Mouse (Mus musculus): ENCODE measurements around the gene Frmd4b. TPM values are rescaled to one million over a fixed set of nuclear protein-coding genes. Genes with fewer than 3 reads are reported as not detected.

Frmd4b gene
- polyA plus RNA-seq, 1 experiment: 14.3 TPM

- H3K36me3 ChIP-seq (ENCODE audit: control insufficient read depth, insufficient read depth, low read length): no peaks in the 10 kb centered on the region
- H3K4me3 ChIP-seq (ENCODE audit: extremely low read depth, insufficient read depth, insufficient read length): no peak overlapping the region
- TF ChIP-seq CTCF (IDR thresholded peaks at IDR 0.05; ENCODE audit: extremely low read depth, insufficient read depth, insufficient read length, insufficient replicate concordance) (no peak), POLR2A (IDR thresholded peaks at IDR 0.05; ENCODE audit: low read depth, low read length) (no peak)
- peaks cover 7% of the 10 kb centered on the region; the same call in 1 of the 2 replicates for H3K4me1 ChIP-seq (ENCODE audit: control insufficient read depth, insufficient read depth, insufficient read length)
- WGBS: 90% methylated on average over 3 of the region's 3 CpGs
- H3K27ac ChIP-seq (ENCODE audit: insufficient read depth, low read length): no peak overlapping the region
- no peak for DNase-seq (ENCODE audit: low read depth in 1 of 2, low spot score in 2 of 2)
- H3K27me3 ChIP-seq (ENCODE audit: control insufficient read depth, insufficient read depth, low read length): no peaks in the 10 kb centered on the region
Observed at GRCm38 (mm10) chr6:97292096-97292495, 325.2 kb downstream of the Frmd4b start.

- Histone ChIP-seq H3K27me3 (ENCODE audit: control insufficient read depth, insufficient read depth, low read length) (no peaks in the 10 kb centered on the region), H3K27ac (ENCODE audit: insufficient read depth, low read length) (no peak overlapping the region), H3K4me3 (ENCODE audit: extremely low read depth, insufficient read depth, insufficient read length) (no peak overlapping the region), H3K36me3 (ENCODE audit: control insufficient read depth, insufficient read depth, low read length) (no peaks in the 10 kb centered on the region), H3K4me1 (ENCODE audit: control insufficient read depth, insufficient read depth, insufficient read length) (peaks cover 7% of the 10 kb centered on the region; the same call in 1 of the 2 replicates)
- 88% methylated on average over 21 of the region's 21 CpGs for WGBS
- DNase-seq (ENCODE audit: low read depth in 1 of 2, low spot score in 2 of 2): no peak
- TF ChIP-seq POLR2A (IDR thresholded peaks at IDR 0.05; ENCODE audit: low read depth, low read length): no peak
- TF ChIP-seq CTCF (IDR thresholded peaks at IDR 0.05; ENCODE audit: extremely low read depth, insufficient read depth, insufficient read length, insufficient replicate concordance): no peak
Observed at GRCm38 (mm10) chr6:97291159-97291908, 326.0 kb downstream of the Frmd4b start.

- H3K27me3 ChIP-seq (ENCODE audit: control insufficient read depth, insufficient read depth, low read length): no peaks in the 10 kb centered on the region
- H3K4me1 ChIP-seq (ENCODE audit: control insufficient read depth, insufficient read depth, insufficient read length): peaks cover 7% of the 10 kb centered on the region; the same call in 1 of the 2 replicates
- DNase-seq (ENCODE audit: low read depth in 1 of 2, low spot score in 2 of 2): no peak
- TF ChIP-seq CTCF (IDR thresholded peaks at IDR 0.05; ENCODE audit: extremely low read depth, insufficient read depth, insufficient read length, insufficient replicate concordance): no peak
- no peak for TF ChIP-seq POLR2A (IDR thresholded peaks at IDR 0.05; ENCODE audit: low read depth, low read length)
- no peak overlapping the region for H3K27ac ChIP-seq (ENCODE audit: insufficient read depth, low read length)
- 81% methylated on average over 3 of the region's 3 CpGs for WGBS
- no peak overlapping the region for H3K4me3 ChIP-seq (ENCODE audit: extremely low read depth, insufficient read depth, insufficient read length)
- no peaks in the 10 kb centered on the region for H3K36me3 ChIP-seq (ENCODE audit: control insufficient read depth, insufficient read depth, low read length)
Observed at GRCm38 (mm10) chr6:97290687-97291086, 326.7 kb downstream of the Frmd4b start.

- Histone ChIP-seq H3K36me3 (ENCODE audit: control insufficient read depth, insufficient read depth, low read length) (no peaks in the 10 kb centered on the region), H3K4me1 (ENCODE audit: control insufficient read depth, insufficient read depth, insufficient read length) (peaks cover 7% of the 10 kb centered on the region; the same call in 1 of the 2 replicates), H3K27me3 (ENCODE audit: control insufficient read depth, insufficient read depth, low read length) (no peaks in the 10 kb centered on the region), H3K27ac (ENCODE audit: insufficient read depth, low read length) (no peak overlapping the region), H3K4me3 (ENCODE audit: extremely low read depth, insufficient read depth, insufficient read length) (no peak overlapping the region)
- TF ChIP-seq CTCF (IDR thresholded peaks at IDR 0.05; ENCODE audit: extremely low read depth, insufficient read depth, insufficient read length, insufficient replicate concordance) (no peak), POLR2A (IDR thresholded peaks at IDR 0.05; ENCODE audit: low read depth, low read length) (no peak)
- no peak for DNase-seq (ENCODE audit: low read depth in 1 of 2, low spot score in 2 of 2)
- 92% methylated on average over 4 of the region's 4 CpGs for WGBS
Observed at GRCm38 (mm10) chr6:97289838-97290237, 327.5 kb downstream of the Frmd4b start.

- no peaks in the 10 kb centered on the region for H3K27me3 ChIP-seq (ENCODE audit: control insufficient read depth, insufficient read depth, low read length)
- H3K4me3 ChIP-seq (ENCODE audit: extremely low read depth, insufficient read depth, insufficient read length): no peak overlapping the region
- no peak for TF ChIP-seq POLR2A (IDR thresholded peaks at IDR 0.05; ENCODE audit: low read depth, low read length)
- TF ChIP-seq CTCF (IDR thresholded peaks at IDR 0.05; ENCODE audit: extremely low read depth, insufficient read depth, insufficient read length, insufficient replicate concordance): no peak
- H3K36me3 ChIP-seq (ENCODE audit: control insufficient read depth, insufficient read depth, low read length): no peaks in the 10 kb centered on the region
- H3K4me1 ChIP-seq (ENCODE audit: control insufficient read depth, insufficient read depth, insufficient read length): peaks cover 7% of the 10 kb centered on the region; the same call in 1 of the 2 replicates
- 57% methylated on average over 10 of the region's 10 CpGs for WGBS
- DNase-seq (ENCODE audit: low read depth in 1 of 2, low spot score in 2 of 2): no peak
- no peak overlapping the region for H3K27ac ChIP-seq (ENCODE audit: insufficient read depth, low read length)
Observed at GRCm38 (mm10) chr6:97289316-97289820, 328.0 kb downstream of the Frmd4b start.

- H3K36me3 ChIP-seq (ENCODE audit: control insufficient read depth, insufficient read depth, low read length): no peaks in the 10 kb centered on the region
- TF ChIP-seq CTCF (IDR thresholded peaks at IDR 0.05; ENCODE audit: extremely low read depth, insufficient read depth, insufficient read length, insufficient replicate concordance) (no peak), POLR2A (IDR thresholded peaks at IDR 0.05; ENCODE audit: low read depth, low read length) (no peak)
- H3K27me3 ChIP-seq (ENCODE audit: control insufficient read depth, insufficient read depth, low read length): no peaks in the 10 kb centered on the region
- DNase-seq (ENCODE audit: low read depth in 1 of 2, low spot score in 2 of 2): no peak
- no peak overlapping the region for H3K4me3 ChIP-seq (ENCODE audit: extremely low read depth, insufficient read depth, insufficient read length)
- H3K4me1 ChIP-seq (ENCODE audit: control insufficient read depth, insufficient read depth, insufficient read length): no peaks in the 10 kb centered on the region
- 91% methylated on average over 19 of the region's 19 CpGs for WGBS
- H3K27ac ChIP-seq (ENCODE audit: insufficient read depth, low read length): no peak overlapping the region
Observed at GRCm38 (mm10) chr6:97288047-97288855, 329.1 kb downstream of the Frmd4b start.
